Mouse (Mus musculus) forebrain, postnatal 0 days (tissue): ENCODE data around the gene BC004004. TPM values are rescaled to one million over a fixed set of nuclear protein-coding genes. Genes with fewer than 3 reads are reported as not detected.
A peak's percentile ranks its signal among the peaks of the same experiment; 100 is the strongest.

Source experiments
- ATAC-seq: fragments of 200-750 bp; cut with Nextera tagmentation; 2 replicates; pipeline ENCODE4 v1.8.0; 2017; ENCODE audit warnings: mild to moderate bottlenecking, moderate library complexity
- DNase-seq: peaks from one replicate; pipeline ENCODE4 v3.0.0-alpha.2; 2015
- H3K27ac ChIP-seq: fragments of 300-500 bp; sonication (generic); 2 replicates; pipeline ENCODE4 v1.5.1; 2014; ENCODE audit warnings: low read depth, mild to moderate bottlenecking, antibody characterized with exemption, low read length, moderate library complexity, mixed read lengths
- H3K27me3 ChIP-seq: fragments of 300-500 bp; sonication (generic); 2 replicates; pipeline ENCODE4 v1.6.1; 2014; ENCODE audit warnings: mild to moderate bottlenecking, low read length, mixed read lengths; ENCODE audit not compliant: insufficient read depth
- H3K36me3 ChIP-seq: fragments of 300-500 bp; sonication (generic); 2 replicates; pipeline ENCODE4 v1.6.1; 2014; ENCODE audit warnings: mild to moderate bottlenecking, moderate library complexity; ENCODE audit not compliant: insufficient read depth
- H3K4me1 ChIP-seq: fragments of 300-500 bp; sonication (generic); 2 replicates; pipeline ENCODE4 v1.6.1; 2014; ENCODE audit warnings: antibody characterized with exemption; ENCODE audit not compliant: insufficient read depth
- H3K4me2 ChIP-seq: fragments of 300-500 bp; sonication (generic); 2 replicates; pipeline ENCODE4 v1.6.1; 2014; ENCODE audit warnings: low read depth, mild to moderate bottlenecking, moderate library complexity
- H3K4me3 ChIP-seq: fragments of 300-500 bp; sonication (generic); 2 replicates; pipeline ENCODE4 v1.5.1; 2014; ENCODE audit warnings: low read depth, low read length, mixed read lengths
- H3K9ac ChIP-seq: fragments of 300-500 bp; sonication (generic); 2 replicates; pipeline ENCODE4 v1.6.1; 2014; ENCODE audit warnings: mild to moderate bottlenecking
- H3K9me3 ChIP-seq: fragments of 300-500 bp; sonication (generic); 2 replicates; pipeline ENCODE4 v1.6.1; 2016; ENCODE audit warnings: low read length
- CTCF ChIP-seq: sonication (generic); IDR thresholded peaks from 2 replicates; pipeline ENCODE4 v1.5.1; 2016; ENCODE audit warnings: antibody characterized with exemption, control low read depth, low read depth
- WGBS: fragments of 180-500 bp; shearing (Covaris S2); extraction: QIAGEN DNeasy Blood & Tissue Kit; methylation state at CpG from one replicate; pipeline ENCODE4 v1.1.7; 2014; 5-methylcytosine and 5-hydroxymethylcytosine counted together
- polyA plus RNA-seq: library from polyadenylated mRNA; unstranded; fragments of >200 nt; fragmentation: Nextera tagmentation; extraction: Ambion mirVana; gene quantifications from 2 replicates; pipeline ENCODE4 v1.2.1, GENCODE M21; 2015
- total RNA-seq: library from RNA; depleted of rRNA; stranded (reverse); fragments of >200 nt; gene quantifications from 2 replicates; pipeline ENCODE4 v1.2.3, GENCODE M21; 2014

The BC004004 gene
- total and polyA plus RNA-seq, 2 experiments from 2014 or later, result 128 to 153 TPM

DNA sequence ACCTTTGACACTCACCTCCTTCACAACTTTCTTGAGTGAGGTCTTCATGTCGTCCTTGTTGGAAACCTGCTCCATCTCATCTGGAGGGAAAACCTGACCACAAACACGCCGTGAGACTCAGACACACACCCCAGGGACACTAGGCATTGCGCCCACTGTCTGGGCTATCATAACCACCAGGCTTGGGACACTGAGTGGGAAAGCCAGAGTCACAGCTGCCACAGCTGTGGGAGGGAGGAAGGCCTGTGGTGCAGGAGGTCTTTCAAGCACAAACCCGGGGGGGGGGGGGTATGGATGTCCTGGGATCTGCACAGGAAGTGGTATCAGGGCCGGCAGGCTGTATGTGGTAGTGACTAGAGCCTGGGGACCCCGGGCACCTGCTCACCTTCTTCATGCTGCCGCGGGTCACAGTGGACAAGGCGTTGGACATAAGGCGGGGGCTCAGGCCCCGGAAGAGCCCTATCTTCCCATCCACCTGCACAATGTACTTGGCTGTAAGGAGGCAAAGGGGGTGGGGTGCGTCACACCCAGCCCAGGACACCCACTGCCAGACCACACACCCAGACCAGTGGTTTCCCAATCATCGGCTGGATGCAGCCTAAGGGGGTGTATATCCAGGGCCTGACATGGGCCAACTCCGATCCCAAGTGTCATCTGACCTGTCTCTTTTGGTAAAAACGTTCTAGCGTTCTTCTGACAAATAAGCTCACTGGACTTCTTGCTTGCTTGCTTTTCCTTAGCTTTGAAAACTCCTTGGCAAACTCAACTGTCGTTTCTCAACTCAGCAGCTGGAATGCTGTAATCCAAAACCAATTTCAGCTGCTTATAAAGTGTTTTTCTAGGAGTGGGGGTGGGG, 72.0 kb downstream of the BC004004 start:
- no peaks in the 10 kb centered on the region for H3K9me3 ChIP-seq
- peaks cover 7% of the 10 kb centered on the region; the same call in 1 of the 2 replicates for H3K4me1 ChIP-seq
- ATAC-seq, result no peak
- no peaks in the 10 kb centered on the region for H3K27me3 ChIP-seq
- H3K36me3 ChIP-seq, result peaks cover 60% of the 10 kb centered on the region
- no peak overlapping the region for H3K4me2 ChIP-seq
- TF ChIP-seq CTCF, result no peak
- H3K27ac ChIP-seq, result no peak overlapping the region
- H3K9ac ChIP-seq, result no peak overlapping the region
- H3K4me3 ChIP-seq, result no peak overlapping the region
- WGBS, result 85% methylated on average over 18 of the region's 18 CpGs
- no peak for DNase-seq

DNA sequence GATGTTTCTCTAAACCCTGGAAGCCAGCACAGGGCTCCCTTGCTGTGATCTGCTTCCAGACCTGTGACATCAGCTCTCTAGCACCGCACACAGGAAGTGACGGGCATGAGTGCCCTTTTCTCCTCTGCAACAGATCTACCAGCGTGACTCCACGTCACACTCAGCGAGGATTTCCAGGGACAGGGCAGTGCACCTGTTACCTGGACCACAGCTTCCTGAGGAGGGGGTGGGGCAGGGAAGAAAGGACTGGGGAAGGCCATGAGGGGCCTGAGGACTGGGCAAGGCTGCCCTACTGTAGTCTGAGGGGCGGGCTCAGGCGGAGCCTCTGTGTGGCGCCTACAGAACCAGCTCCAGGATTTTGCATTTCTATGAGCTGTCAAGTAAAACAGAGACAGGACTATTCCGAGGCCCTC, 73.0 kb downstream of the BC004004 start:
- Histone ChIP-seq H3K4me1 (peaks cover 7% of the 10 kb centered on the region; the same call in 1 of the 2 replicates), H3K36me3 (peaks cover 51% of the 10 kb centered on the region), H3K27ac (peak overlapping the region; percentile 66), H3K9me3 (no peaks in the 10 kb centered on the region), H3K9ac (peak overlapping the region; percentile 25; the same call in 1 of the 2 replicates), H3K27me3 (no peaks in the 10 kb centered on the region), H3K4me2 (peak overlapping the region; percentile 20; the same call in 1 of the 2 replicates), H3K4me3 (no peak overlapping the region)
- ATAC-seq (peak; percentile 60), DNase-seq (peak; percentile 60)
- peak; percentile 61 for TF ChIP-seq CTCF
- 19% methylated on average over 9 of the region's 9 CpGs for WGBS

DNA sequence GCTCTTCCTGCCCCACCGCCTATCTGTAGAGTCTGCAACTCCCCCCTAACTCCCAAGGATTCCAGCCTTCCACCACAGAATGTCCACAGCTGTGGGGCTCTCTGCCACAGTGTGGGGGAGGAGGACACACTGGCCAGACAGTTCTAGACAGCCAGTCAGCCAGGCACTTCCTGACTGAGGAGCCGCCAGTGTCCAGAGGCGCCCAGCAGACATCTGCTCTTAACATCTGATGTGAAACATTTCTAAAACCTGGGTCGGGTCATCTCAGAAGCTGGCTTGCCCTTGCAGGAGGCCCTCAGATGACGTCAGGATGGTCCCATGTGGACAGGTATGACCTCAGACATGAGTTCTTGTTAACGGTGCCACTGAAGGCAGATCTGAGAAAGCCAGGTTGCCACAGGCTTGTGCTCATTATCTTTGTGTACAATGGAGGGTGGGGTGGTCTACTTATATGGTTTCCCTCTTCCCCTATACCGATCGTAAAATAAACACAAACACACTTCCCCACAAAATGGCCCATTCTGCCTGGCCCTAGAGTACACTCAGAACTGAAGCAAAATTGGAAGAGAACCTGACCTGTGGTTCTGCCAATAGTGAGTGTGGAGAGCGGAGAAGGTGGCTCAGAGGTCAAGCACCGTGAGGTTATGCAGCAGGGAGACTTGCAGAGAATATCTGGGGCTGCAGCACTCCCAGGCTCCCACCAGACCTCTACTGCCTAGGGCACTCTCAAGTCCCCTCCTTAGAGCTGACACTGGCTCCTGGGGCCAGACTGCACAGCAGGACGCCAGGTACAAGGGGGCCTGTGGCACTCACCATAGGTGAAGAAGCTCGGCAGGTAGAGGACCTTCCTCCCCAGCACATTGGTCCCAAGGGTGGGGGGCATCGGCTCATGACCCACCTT, 73.7 kb downstream of the BC004004 start:
- TF ChIP-seq CTCF, result no peak
- H3K4me2 ChIP-seq, result no peak overlapping the region
- H3K9me3 ChIP-seq, result no peaks in the 10 kb centered on the region
- no peaks in the 10 kb centered on the region for H3K27me3 ChIP-seq
- peaks cover 44% of the 10 kb centered on the region for H3K36me3 ChIP-seq
- DNase-seq (no peak), ATAC-seq (peak; percentile 7; the same call in 1 of the 2 replicates)
- WGBS, result 55% methylated on average over 13 of the region's 13 CpGs
- H3K9ac ChIP-seq, result 0 out of 2 replicates have a peak overlapping the region, but pooled peaks have one; percentile 6
- H3K4me1 ChIP-seq, result peaks cover 7% of the 10 kb centered on the region; the same call in 1 of the 2 replicates
- H3K27ac ChIP-seq, result peak overlapping the region; percentile 66
- no peak overlapping the region for H3K4me3 ChIP-seq

DNA sequence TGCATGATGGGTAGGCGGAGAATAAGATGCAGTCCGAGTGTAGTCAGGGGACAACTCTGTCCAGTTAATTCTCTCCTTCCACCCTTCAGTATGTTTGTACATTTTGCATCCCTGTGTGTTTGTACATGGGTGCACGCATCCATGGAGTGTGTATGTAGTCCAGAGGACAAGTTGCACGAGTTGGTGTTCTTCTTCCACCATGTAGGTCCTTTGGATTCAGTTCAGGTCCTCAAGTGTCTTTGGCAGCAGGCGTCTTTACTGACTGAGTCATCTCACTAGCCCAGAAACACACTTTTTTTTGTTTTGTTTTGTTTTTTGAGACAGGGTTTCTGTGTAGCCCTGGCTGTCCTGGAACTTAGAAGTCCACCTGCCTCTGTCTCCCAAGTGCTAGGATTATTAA, 74.7 kb downstream of the BC004004 start:
- TF ChIP-seq CTCF, result no peak
- H3K4me3 ChIP-seq, result no peak overlapping the region
- H3K36me3 ChIP-seq, result peaks cover 37% of the 10 kb centered on the region
- H3K9me3 ChIP-seq, result no peaks in the 10 kb centered on the region
- peaks cover 11% of the 10 kb centered on the region for H3K4me1 ChIP-seq
- no peak overlapping the region for H3K9ac ChIP-seq
- no peak overlapping the region for H3K4me2 ChIP-seq
- ATAC-seq, result no peak
- no peak for DNase-seq
- H3K27me3 ChIP-seq, result no peaks in the 10 kb centered on the region
- 85% methylated on average over 5 of the region's 5 CpGs for WGBS
- H3K27ac ChIP-seq, result no peak overlapping the region

DNA sequence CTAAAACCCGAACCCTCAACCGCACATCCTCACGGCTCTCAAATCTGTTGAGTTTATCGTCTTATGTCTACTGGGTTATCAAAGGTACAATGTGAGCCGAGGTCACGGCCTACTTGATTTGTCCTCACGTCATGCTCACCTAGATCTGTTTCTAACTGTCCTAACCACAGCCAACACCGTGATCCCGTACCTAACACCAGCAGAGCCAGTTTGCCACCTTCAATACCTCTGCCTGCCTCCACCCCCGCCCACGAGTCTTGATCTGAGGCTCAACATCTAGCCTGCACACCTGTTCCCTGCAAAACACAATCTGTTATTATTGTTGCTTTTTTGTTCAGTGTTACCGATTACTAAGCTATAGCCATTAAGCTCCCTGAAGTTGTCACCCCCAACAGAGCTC, 76.7 kb downstream of the BC004004 start:
- peaks cover 16% of the 10 kb centered on the region; the same call in 1 of the 2 replicates for H3K36me3 ChIP-seq
- peak overlapping the region; percentile 92; the same call in 1 of the 2 replicates for H3K4me3 ChIP-seq
- no peak for DNase-seq
- peak overlapping the region; percentile 95; the same call in 1 of the 2 replicates for H3K9ac ChIP-seq
- peaks cover 13% of the 10 kb centered on the region for H3K4me1 ChIP-seq
- H3K4me2 ChIP-seq, result peak overlapping the region; percentile 60
- H3K9me3 ChIP-seq, result no peaks in the 10 kb centered on the region
- no peak for TF ChIP-seq CTCF
- WGBS, result 87% methylated on average over 12 of the region's 12 CpGs
- no peaks in the 10 kb centered on the region for H3K27me3 ChIP-seq
- ATAC-seq, result no peak
- peak overlapping the region; percentile 93 for H3K27ac ChIP-seq

DNA sequence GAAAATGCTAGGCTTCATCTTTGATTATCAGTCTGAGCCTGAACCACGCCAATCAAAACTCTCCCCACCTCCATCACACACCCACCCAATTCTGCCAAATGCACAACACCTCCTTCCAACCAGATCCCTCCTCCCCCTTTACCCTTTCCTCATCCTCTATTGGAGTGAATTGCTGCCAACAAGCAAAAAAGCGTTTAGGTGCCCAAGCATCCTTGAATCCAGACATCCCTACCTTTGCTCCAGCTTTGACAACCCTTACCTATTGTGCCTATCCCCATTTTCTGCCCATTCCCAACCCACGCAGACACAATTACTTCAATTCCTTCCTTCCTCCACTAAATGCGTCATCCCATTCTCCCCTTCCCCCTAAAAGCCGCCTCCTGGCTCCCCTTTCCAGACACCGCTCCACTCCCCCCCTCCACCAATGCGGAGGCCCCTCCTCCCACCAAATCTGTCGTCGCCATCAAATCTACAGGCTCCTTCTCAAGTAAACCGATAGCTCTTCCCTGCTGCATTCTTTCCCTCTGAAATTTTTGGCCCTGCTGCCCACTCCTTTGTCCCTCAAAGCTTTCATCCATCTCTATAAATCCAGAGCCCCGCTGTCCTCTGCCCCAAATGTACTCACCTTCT, 78.0 kb downstream of the BC004004 start:
- ATAC-seq (peak; percentile 68), DNase-seq (peak; percentile 84)
- peaks cover 10% of the 10 kb centered on the region for H3K4me1 ChIP-seq
- TF ChIP-seq CTCF, result no peak
- no peaks in the 10 kb centered on the region for H3K9me3 ChIP-seq
- H3K27me3 ChIP-seq, result no peaks in the 10 kb centered on the region
- peak overlapping the region; percentile 95 for H3K9ac ChIP-seq
- peak overlapping the region; percentile 93 for H3K27ac ChIP-seq
- H3K4me3 ChIP-seq, result peak overlapping the region; percentile 92
- H3K4me2 ChIP-seq, result peak overlapping the region; percentile 60
- WGBS, result 3% methylated on average over 11 of the region's 11 CpGs
- peaks cover 10% of the 10 kb centered on the region; the same call in 1 of the 2 replicates for H3K36me3 ChIP-seq
